Comparison of ENCODE assay signal across 18 mouse cellular contexts in genomic region chr15:67249147-67249546, GRCm38 (mm10).
DNase-seq lines count a peak whose midpoint lies in the region; ATAC-seq lines count a peak whose summit lies in the region.
"Had no signal": no experiment of that assay in that cellular context is flagged by ENCODE, and none has a peak within 500 bp of the region (broad histone marks: within the 10 kb centered on the region; RNA-seq: fewer than 3 reads in every experiment).

No protein-coding gene starts in this region.

- WGBS in heart, embryonic 15.5 days, result 19% methylated on average over 4 of the region's 4 CpGs
- WGBS in neural tube, embryonic 11.5 days, result 40% methylated on average over 4 of the region's 4 CpGs
- WGBS in neural tube, embryonic 15.5 days, result 25% methylated on average over 4 of the region's 4 CpGs
- WGBS in midbrain, embryonic 15.5 days, result 20% methylated on average over 4 of the region's 4 CpGs

- H3K4me3 ChIP-seq in heart, embryonic 15.5 days, result no peak overlapping the region
- no peak overlapping the region for H3K4me3 ChIP-seq in neural tube, embryonic 11.5 days (ENCODE audit: low read depth, low read length)
- no peak overlapping the region for H3K4me3 ChIP-seq in neural tube, embryonic 15.5 days (replicated peaks)
- H3K4me3 ChIP-seq in midbrain, embryonic 15.5 days, result no peak overlapping the region
- H3K4me3 ChIP-seq: left cerebral cortex, adult 2 months; limb, embryonic 15.5 days; stomach, embryonic 15.5 days had no signal

- H3K36me3 ChIP-seq in heart, embryonic 15.5 days, result no peaks in the 10 kb centered on the region
- H3K36me3 ChIP-seq in neural tube, embryonic 11.5 days (ENCODE audit: control insufficient read depth, insufficient read depth, low read length), result no peaks in the 10 kb centered on the region
- no peaks in the 10 kb centered on the region for H3K36me3 ChIP-seq in neural tube, embryonic 15.5 days
- H3K36me3 ChIP-seq in midbrain, embryonic 15.5 days (replicated peaks), result no peaks in the 10 kb centered on the region
- H3K36me3 ChIP-seq: limb, embryonic 15.5 days; stomach, embryonic 15.5 days had no signal

- no peaks in the 10 kb centered on the region for H3K9me3 ChIP-seq in heart, embryonic 15.5 days (replicated peaks)
- no peaks in the 10 kb centered on the region for H3K9me3 ChIP-seq in neural tube, embryonic 11.5 days (ENCODE audit: control insufficient read depth, low read length)
- H3K9me3 ChIP-seq in neural tube, embryonic 15.5 days (replicated peaks), result no peaks in the 10 kb centered on the region
- no peaks in the 10 kb centered on the region for H3K9me3 ChIP-seq in midbrain, embryonic 15.5 days
- H3K9me3 ChIP-seq: limb, embryonic 15.5 days; stomach, embryonic 15.5 days had no signal

- H3K4me1 ChIP-seq in heart, embryonic 15.5 days (replicated peaks), result peaks cover 13% of the 10 kb centered on the region
- no peaks in the 10 kb centered on the region for H3K4me1 ChIP-seq in neural tube, embryonic 11.5 days (ENCODE audit: control insufficient read depth, insufficient read depth, low read length)
- H3K4me1 ChIP-seq in neural tube, embryonic 15.5 days, result peaks cover 14% of the 10 kb centered on the region; the same call in 1 of the 2 replicates
- peaks cover 13% of the 10 kb centered on the region for H3K4me1 ChIP-seq in midbrain, embryonic 15.5 days
- H3K4me1 ChIP-seq: limb, embryonic 15.5 days; stomach, embryonic 15.5 days had no signal

- peak overlapping the region; percentile 41 for H3K4me2 ChIP-seq in heart, embryonic 15.5 days
- no peak overlapping the region for H3K4me2 ChIP-seq in neural tube, embryonic 11.5 days (ENCODE audit: low read depth)
- no peak overlapping the region for H3K4me2 ChIP-seq in neural tube, embryonic 15.5 days
- H3K4me2 ChIP-seq in midbrain, embryonic 15.5 days, result 0 out of 2 replicates have a peak overlapping the region, but pooled peaks have one; percentile 0
- H3K4me2 ChIP-seq: limb, embryonic 15.5 days; stomach, embryonic 15.5 days had no signal

- no peaks in the 10 kb centered on the region for H3K27me3 ChIP-seq in heart, embryonic 15.5 days
- H3K27me3 ChIP-seq in neural tube, embryonic 11.5 days (ENCODE audit: control insufficient read depth, insufficient read depth, low read length), result no peaks in the 10 kb centered on the region
- no peaks in the 10 kb centered on the region; the same call in 1 of the 2 replicates for H3K27me3 ChIP-seq in neural tube, embryonic 15.5 days (replicated peaks)
- no peaks in the 10 kb centered on the region for H3K27me3 ChIP-seq in midbrain, embryonic 15.5 days (replicated peaks)
- H3K27me3 ChIP-seq: limb, embryonic 15.5 days; stomach, embryonic 15.5 days had no signal

- H3K9ac ChIP-seq in heart, embryonic 15.5 days, result no peak overlapping the region
- H3K9ac ChIP-seq in neural tube, embryonic 11.5 days (ENCODE audit: low read length), result no peak overlapping the region
- no peak overlapping the region for H3K9ac ChIP-seq in neural tube, embryonic 15.5 days (replicated peaks)
- no peak overlapping the region for H3K9ac ChIP-seq in midbrain, embryonic 15.5 days
- H3K9ac ChIP-seq: limb, embryonic 15.5 days; stomach, embryonic 15.5 days had no signal

- peak; percentile 23 for DNase-seq in embryo, embryonic 10 days (ENCODE audit: low spot score)
- DNase-seq in embryo, embryonic 9.5 days (ENCODE audit: extremely low spot score), result no peak
- DNase-seq in heart, postnatal 14 days, result no peak
- no peak for DNase-seq in neural tube, embryonic 11.5 days (ENCODE audit: low spot score)
- DNase-seq in urinary bladder, postnatal 25 days (ENCODE audit: low spot score), result no peak
- DNase-seq: cerebellum, adult 18-20 months; gastrocnemius, postnatal 14 days; kidney, adult 8-10 months; lung, adult 18-20 months; lung, postnatal 4 days; right cerebral cortex, postnatal 4 days; thymus, postnatal 25 days had no signal

- H3K27ac ChIP-seq in heart, embryonic 15.5 days, result no peak overlapping the region
- H3K27ac ChIP-seq in neural tube, embryonic 11.5 days (ENCODE audit: low read depth, low read length), result 0 out of 2 replicates have a peak overlapping the region, but pooled peaks have one; percentile 8
- no peak overlapping the region for H3K27ac ChIP-seq in neural tube, embryonic 15.5 days (replicated peaks)
- no peak overlapping the region for H3K27ac ChIP-seq in midbrain, embryonic 15.5 days
- H3K27ac ChIP-seq: left cerebral cortex, adult 2 months; limb, embryonic 15.5 days; stomach, embryonic 15.5 days had no signal

- ATAC-seq in heart, embryonic 15.5 days (replicated peaks; ENCODE audit: insufficient number of reproducible peaks, insufficient read depth, low FRiP score, low read depth), result no peak
- ATAC-seq in neural tube, embryonic 11.5 days (ENCODE audit: insufficient read depth, low FRiP score, low TSS enrichment), result no peak
- no peak for ATAC-seq in neural tube, embryonic 15.5 days (ENCODE audit: low FRiP score)
- ATAC-seq in midbrain, embryonic 15.5 days (replicated peaks), result peak; percentile 27; the same call in 1 of the 2 replicates

- intact Hi-C loops in heart, postnatal 14 days (cut with DNase I), result no loop called here

Comparison
In these comparisons a context has a peak if more than half of its experiments do, and no peak if none do; other contexts are left out.
1. H3K4me2 ChIP-seq: peak in heart, embryonic 15.5 days (single experiment) and midbrain, embryonic 15.5 days (single experiment); none in neural tube, embryonic 11.5 days (single experiment) and neural tube, embryonic 15.5 days (single experiment).